Mouse (Mus musculus): ENCODE measurements around the gene Ccpg1. TPM values are rescaled to one million over a fixed set of nuclear protein-coding genes. Genes with fewer than 3 reads are reported as not detected.

Gene Ccpg1
- 91.2 TPM for polyA plus RNA-seq (2015; fragmentation: Illumina TruSeq; extraction: RNeasy Lipid Tissue Mini Kit (QIAGEN cat#74804); ENCODE audit: low read depth, low replicate concordance)

DNA sequence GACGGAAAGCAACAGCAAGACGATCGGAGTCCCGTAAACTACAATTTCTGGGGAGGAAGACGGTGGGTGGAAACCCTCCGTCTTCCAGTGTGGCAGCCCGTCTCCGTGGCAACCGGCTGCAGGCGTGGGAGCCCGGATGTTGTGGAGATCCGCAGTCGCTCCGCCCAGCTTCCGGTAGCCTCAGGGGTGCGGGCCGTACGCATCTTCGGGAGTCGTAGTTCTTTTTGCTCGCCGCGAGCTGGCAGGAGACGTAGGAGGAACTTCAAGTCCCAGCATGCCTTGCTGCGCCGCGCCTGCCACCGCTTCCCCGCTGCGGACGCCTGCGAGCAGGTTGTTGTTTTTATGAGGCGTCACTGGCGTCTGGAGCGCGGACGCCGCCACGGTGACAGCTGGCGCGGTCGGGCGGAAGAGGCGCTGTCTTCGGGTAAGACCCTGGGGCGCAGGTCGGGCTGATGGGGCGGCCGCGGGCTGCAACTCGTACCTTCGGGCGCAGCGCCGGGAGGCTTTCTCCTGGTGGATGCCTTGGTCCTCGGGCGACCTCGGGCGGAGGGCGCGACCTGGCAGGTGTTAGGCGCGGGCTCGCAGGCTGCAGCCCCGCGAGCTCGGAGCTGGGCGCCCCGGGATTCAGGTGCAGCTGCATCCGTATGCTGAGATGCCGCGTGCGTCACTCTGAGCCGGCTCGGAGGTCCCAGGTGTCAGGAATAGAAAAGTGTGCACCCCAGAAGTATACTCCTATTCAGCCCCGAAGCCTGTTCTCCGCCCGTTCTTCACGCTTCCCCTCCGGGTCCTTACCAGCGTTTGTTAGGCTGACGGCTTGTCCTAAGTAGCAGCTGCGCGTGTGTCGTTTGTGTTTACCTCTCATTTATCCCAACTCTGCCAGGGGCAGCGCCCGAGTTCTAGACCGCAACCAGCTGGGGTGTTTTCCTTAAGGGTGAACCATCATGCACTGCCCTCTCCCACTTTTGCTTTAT lies at the start of gene Ccpg1, which contains the start of gene Ccpg1os:
TSS of gene Ccpg1 (plus strand) at position 180 of the 971 bp plus-strand sequence.
TSS of gene Ccpg1os (minus strand) at position 133 of the 971 bp plus-strand sequence.

DNA sequence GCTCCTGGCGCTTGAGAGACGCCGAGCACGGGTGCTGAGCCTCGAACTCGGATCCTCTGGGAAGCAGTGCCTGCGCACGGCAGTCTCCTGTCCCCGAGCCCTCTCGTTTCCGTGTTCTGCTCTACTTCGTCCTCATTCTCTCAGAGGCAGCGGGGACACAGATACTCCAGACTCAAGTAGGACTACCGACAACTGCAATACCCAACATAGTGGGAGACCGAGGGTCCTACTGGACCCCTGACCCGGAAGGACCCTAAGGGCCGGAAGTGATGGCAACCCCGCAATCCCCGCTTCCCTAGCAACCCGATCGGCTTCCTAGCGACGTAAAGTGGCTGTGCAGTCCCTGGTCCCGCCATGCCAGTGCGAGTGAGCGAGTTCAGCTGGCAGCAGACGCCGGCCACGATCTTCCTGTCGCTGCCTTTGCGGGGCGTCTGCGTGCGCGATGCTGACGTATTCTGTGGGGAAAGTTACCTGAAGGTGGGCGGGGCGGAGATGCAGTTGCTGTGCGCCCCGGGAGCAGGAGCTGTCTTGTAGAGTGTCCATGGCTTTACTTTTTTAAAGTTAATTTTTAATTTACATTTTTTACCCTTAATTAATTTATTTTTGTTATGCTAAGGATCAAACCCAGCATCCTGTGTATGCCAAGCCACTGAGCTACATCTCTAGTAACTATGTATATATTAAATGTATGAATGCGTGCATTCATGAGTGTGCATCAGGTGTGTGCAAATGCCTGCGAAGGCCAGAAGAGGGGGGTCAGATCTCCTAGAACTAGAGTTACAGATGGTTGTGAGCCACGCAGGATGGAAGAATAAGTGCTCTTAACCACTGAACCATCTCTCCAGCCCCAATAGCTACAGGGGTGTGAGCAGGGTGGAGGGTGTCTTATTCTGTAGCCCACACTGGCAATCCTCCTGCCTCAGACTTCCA lies 26.4 kb upstream of the Ccpg1 start, which contains the start of the genes Dyx1c1 and Gm44503:
TSS of gene Dyx1c1 (plus strand) at position 265 of the 930 bp plus-strand sequence.
TSS of gene Gm44503 (plus strand) at position 332 of the 930 bp plus-strand sequence.

DNA sequence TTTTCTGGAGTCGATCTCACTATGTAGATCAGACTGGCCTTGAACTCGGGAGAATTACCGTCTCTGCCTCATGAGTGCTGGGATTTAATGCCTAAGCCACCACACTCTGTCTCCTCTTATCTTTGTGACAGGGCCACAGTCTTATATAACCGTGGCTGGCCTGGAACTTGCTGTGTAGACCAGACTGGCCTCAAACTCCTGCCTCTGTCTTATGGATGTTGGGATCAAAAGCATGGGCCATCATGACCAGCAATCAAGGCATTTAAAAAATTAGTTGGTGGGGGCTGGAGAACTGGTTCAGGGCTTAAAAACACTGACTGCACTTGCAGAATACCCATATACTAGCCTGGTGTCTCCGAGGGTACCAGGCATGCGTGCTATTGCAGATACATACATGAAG lies 54.9 kb downstream of the Ccpg1 start, which contains the start of gene Pigb:
TSS of gene Pigb (minus strand) at position 299 of the 400 bp plus-strand sequence.

GRCm38 (mm10) chr9:73044146-73045079 lies 59.2 kb downstream of the Ccpg1 start, which contains the start of gene Rab27a:
Gene Rab27a, plus strand, starts transcription at chr9:73044854.

Other genes with a start within 250 kb of the Ccpg1 start
- gene Prtg, start 178.6 kb upstream of the Ccpg1 start, polyA plus RNA-seq (2015; fragmentation: Illumina TruSeq; extraction: RNeasy Lipid Tissue Mini Kit (QIAGEN cat#74804); ENCODE audit: low read depth, low replicate concordance) = 0.89 TPM
- gene Pygo1, start 59.8 kb upstream of the Ccpg1 start, polyA plus RNA-seq (2015; fragmentation: Illumina TruSeq; extraction: RNeasy Lipid Tissue Mini Kit (QIAGEN cat#74804); ENCODE audit: low read depth, low replicate concordance) = 13.7 TPM
- gene Dyx1c1, start 26.6 kb upstream of the Ccpg1 start, polyA plus RNA-seq (2015; fragmentation: Illumina TruSeq; extraction: RNeasy Lipid Tissue Mini Kit (QIAGEN cat#74804); ENCODE audit: low read depth, low replicate concordance) = 2.3 TPM
- not detected for gene Gm44503, start 26.6 kb upstream of the Ccpg1 start, polyA plus RNA-seq (2015; fragmentation: Illumina TruSeq; extraction: RNeasy Lipid Tissue Mini Kit (QIAGEN cat#74804); ENCODE audit: low read depth, low replicate concordance)
- 19.4 TPM for gene Ccpg1os, start within 50 bp of the Ccpg1 start, polyA plus RNA-seq (2015; fragmentation: Illumina TruSeq; extraction: RNeasy Lipid Tissue Mini Kit (QIAGEN cat#74804); ENCODE audit: low read depth, low replicate concordance)
- gene Pigb, start 54.9 kb downstream of the Ccpg1 start, polyA plus RNA-seq (2015; fragmentation: Illumina TruSeq; extraction: RNeasy Lipid Tissue Mini Kit (QIAGEN cat#74804); ENCODE audit: low read depth, low replicate concordance) = 10.4 TPM
- 6.1 TPM for gene Rab27a, start 59.4 kb downstream of the Ccpg1 start, polyA plus RNA-seq (2015; fragmentation: Illumina TruSeq; extraction: RNeasy Lipid Tissue Mini Kit (QIAGEN cat#74804); ENCODE audit: low read depth, low replicate concordance)
- 0.88 TPM for gene Khdc3, start 116.4 kb downstream of the Ccpg1 start, polyA plus RNA-seq (2015; fragmentation: Illumina TruSeq; extraction: RNeasy Lipid Tissue Mini Kit (QIAGEN cat#74804); ENCODE audit: low read depth, low replicate concordance)
- gene Gm20509, start 117.0 kb downstream of the Ccpg1 start, polyA plus RNA-seq (2015; fragmentation: Illumina TruSeq; extraction: RNeasy Lipid Tissue Mini Kit (QIAGEN cat#74804); ENCODE audit: low read depth, low replicate concordance) = not detected
- 64.9 TPM for gene Rsl24d1, start 128.0 kb downstream of the Ccpg1 start, polyA plus RNA-seq (2015; fragmentation: Illumina TruSeq; extraction: RNeasy Lipid Tissue Mini Kit (QIAGEN cat#74804); ENCODE audit: low read depth, low replicate concordance)